Mouse (Mus musculus): ENCODE measurements at regions not wholly inside any gene's neighbourhood (a gene's known extent, or its start where the extent isn't known, plus 50 kb on each side); places are given as distances from the start of the nearest gene placed in this dataset.

GRCm38 (mm10) chr3:150752787-150753186 is 684.9 kb upstream of the Adgrl4 start:
- DNase-seq (ENCODE audit: low spot score) = no peak
- intact Hi-C loops (cut with DNase I) = no loop called here

GRCm38 (mm10) chr3:150759854-150760253 is 677.8 kb upstream of the Adgrl4 start:
- DNase-seq (ENCODE audit: low spot score) = no peak
- intact Hi-C loops (cut with DNase I) = no loop called here

- intact Hi-C loops (cut with DNase I) = no loop called here
- DNase-seq (ENCODE audit: low spot score) = no peak
Measured at GRCm38 (mm10) chr3:150784576-150784975, 653.1 kb upstream of the Adgrl4 start.

GRCm38 (mm10) chr3:150817807-150818206 is 619.9 kb upstream of the Adgrl4 start:
- intact Hi-C loops (cut with DNase I) = no loop called here
- no peak for DNase-seq (ENCODE audit: low spot score)

GRCm38 (mm10) chr3:150819369-150819768 is 618.3 kb upstream of the Adgrl4 start:
- intact Hi-C loops (cut with DNase I) = no loop called here
- no peak for DNase-seq (ENCODE audit: low spot score)

- intact Hi-C loops (cut with DNase I) = no loop called here
Measured at GRCm38 (mm10) chr3:150820039-150820438, 617.6 kb upstream of the Adgrl4 start.

GRCm38 (mm10) chr3:150846029-150846428 is 591.7 kb upstream of the Adgrl4 start:
- intact Hi-C loops (cut with DNase I) = no loop called here
- no peak for DNase-seq (ENCODE audit: low spot score)

More at GRCm38 (mm10) chr3:150820039-150820438, 617.6 kb upstream of the Adgrl4 start:
- DNase-seq (ENCODE audit: low spot score) = no peak

- intact Hi-C loops (cut with DNase I) = no loop called here
- no peak for DNase-seq (ENCODE audit: low spot score)
Measured at GRCm38 (mm10) chr3:150852107-150852506, 585.6 kb upstream of the Adgrl4 start.

GRCm38 (mm10) chr3:150896668-150897067 is 541.0 kb upstream of the Adgrl4 start:
- DNase-seq (ENCODE audit: low spot score) = no peak
- intact Hi-C loops (cut with DNase I) = no loop called here

GRCm38 (mm10) chr3:150910091-150910490 is 527.6 kb upstream of the Adgrl4 start:
- intact Hi-C loops (cut with DNase I) = no loop called here
- no peak for DNase-seq (ENCODE audit: low spot score)

- no peak for DNase-seq (ENCODE audit: low spot score)
- intact Hi-C loops (cut with DNase I) = no loop called here
Measured at GRCm38 (mm10) chr3:150954897-150955296, 482.8 kb upstream of the Adgrl4 start.

- no peak for DNase-seq (ENCODE audit: low spot score)
- intact Hi-C loops (cut with DNase I) = loop anchor here (10.0 kb wide), 1 partner anchor 615 kb away; no protein-coding TSS in a partner anchor
Measured at GRCm38 (mm10) chr3:150999652-151000051, 438.0 kb upstream of the Adgrl4 start.

- intact Hi-C loops (cut with DNase I) = loop anchor here (10.0 kb wide), 1 partner anchor 615 kb away; no protein-coding TSS in a partner anchor
- DNase-seq (ENCODE audit: low spot score) = no peak
Measured at GRCm38 (mm10) chr3:151000217-151000616, 437.5 kb upstream of the Adgrl4 start.

GRCm38 (mm10) chr3:151001881-151002412 is 435.7 kb upstream of the Adgrl4 start:
- intact Hi-C loops (cut with DNase I) = loop anchor here (10.0 kb wide), 1 partner anchor 617 kb away; no protein-coding TSS in a partner anchor
- DNase-seq (ENCODE audit: low spot score) = no peak

- intact Hi-C loops (cut with DNase I) = loop anchor here (10.0 kb wide), 1 partner anchor 619 kb away; no protein-coding TSS in a partner anchor
- no peak for DNase-seq (ENCODE audit: low spot score)
Measured at GRCm38 (mm10) chr3:151003524-151003923, 434.2 kb upstream of the Adgrl4 start.

GRCm38 (mm10) chr3:151003990-151004389 is 433.7 kb upstream of the Adgrl4 start:
- intact Hi-C loops (cut with DNase I) = loop anchor here (10.0 kb wide), 1 partner anchor 619 kb away; no protein-coding TSS in a partner anchor

GRCm38 (mm10) chr3:151020014-151020413 is 417.7 kb upstream of the Adgrl4 start:
- intact Hi-C loops (cut with DNase I) = no loop called here
- DNase-seq (ENCODE audit: low spot score) = no peak

More at GRCm38 (mm10) chr3:151003990-151004389, 433.7 kb upstream of the Adgrl4 start:
- DNase-seq (ENCODE audit: low spot score) = no peak

GRCm38 (mm10) chr3:151057491-151057890 is 380.2 kb upstream of the Adgrl4 start:
- no peak for DNase-seq (ENCODE audit: low spot score)
- intact Hi-C loops (cut with DNase I) = no loop called here

GRCm38 (mm10) chr3:151072322-151072721 is 365.4 kb upstream of the Adgrl4 start:
- intact Hi-C loops (cut with DNase I) = no loop called here
- no peak for DNase-seq (ENCODE audit: low spot score)

- no peak for DNase-seq (ENCODE audit: low spot score)
- intact Hi-C loops (cut with DNase I) = no loop called here
Measured at GRCm38 (mm10) chr3:151116831-151117230, 320.9 kb upstream of the Adgrl4 start.

GRCm38 (mm10) chr3:151117583-151118041 is 320.1 kb upstream of the Adgrl4 start:
- intact Hi-C loops (cut with DNase I) = no loop called here
- DNase-seq (ENCODE audit: low spot score) = no peak

- intact Hi-C loops (cut with DNase I) = no loop called here
- DNase-seq (ENCODE audit: low spot score) = no peak
Measured at GRCm38 (mm10) chr3:151124131-151124530, 313.6 kb upstream of the Adgrl4 start.
